Mouse (Mus musculus): ENCODE measurements at regions not wholly inside any gene's neighbourhood (a gene's known extent, or its start where the extent isn't known, plus 50 kb on each side); places are given as distances from the start of the nearest gene placed in this dataset.

DNA sequence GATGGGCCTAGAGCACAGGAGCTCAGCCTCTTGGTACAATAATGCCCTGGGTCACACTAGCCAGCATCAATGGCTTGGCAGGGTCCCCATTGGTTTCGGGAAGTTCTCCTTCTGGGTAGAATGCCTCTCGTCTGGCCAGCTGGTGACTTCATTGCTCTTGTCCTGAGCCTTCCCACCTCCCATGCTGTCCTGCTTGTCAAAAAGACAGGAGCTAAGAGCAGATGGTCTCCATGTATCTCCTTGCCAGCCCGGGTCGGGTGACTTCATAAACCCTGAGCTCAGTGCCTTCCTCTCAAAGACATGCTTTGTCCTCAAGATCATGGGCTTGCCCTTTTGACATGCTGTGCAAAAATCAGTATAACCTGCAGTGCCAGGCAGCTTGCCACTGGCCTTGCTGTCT lies 179.2 kb upstream of the Sh3bp4 start:
- no peak for DNase-seq (ENCODE audit: low spot score)

DNA sequence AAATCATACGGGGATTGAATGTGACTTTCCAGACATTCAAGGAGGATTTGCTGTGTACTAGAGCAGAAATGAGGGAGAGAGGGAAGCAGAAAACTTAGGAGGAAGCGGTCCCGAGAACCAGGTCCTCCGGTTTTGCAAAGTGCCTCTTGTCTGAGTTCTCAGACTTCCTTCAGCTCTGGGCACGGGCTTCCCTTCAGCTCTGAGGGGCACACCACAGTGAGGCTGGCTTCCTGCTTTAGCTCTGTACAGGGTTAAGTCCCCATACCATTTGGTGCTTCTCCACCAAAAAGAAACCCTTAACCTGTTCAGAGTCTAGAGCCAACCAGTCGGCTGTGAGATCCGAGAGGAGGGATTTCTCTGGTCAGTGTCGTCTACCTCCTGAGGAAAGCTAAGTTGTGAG lies 167.8 kb upstream of the Sh3bp4 start:
- DNase-seq (ENCODE audit: low spot score): no peak

DNA sequence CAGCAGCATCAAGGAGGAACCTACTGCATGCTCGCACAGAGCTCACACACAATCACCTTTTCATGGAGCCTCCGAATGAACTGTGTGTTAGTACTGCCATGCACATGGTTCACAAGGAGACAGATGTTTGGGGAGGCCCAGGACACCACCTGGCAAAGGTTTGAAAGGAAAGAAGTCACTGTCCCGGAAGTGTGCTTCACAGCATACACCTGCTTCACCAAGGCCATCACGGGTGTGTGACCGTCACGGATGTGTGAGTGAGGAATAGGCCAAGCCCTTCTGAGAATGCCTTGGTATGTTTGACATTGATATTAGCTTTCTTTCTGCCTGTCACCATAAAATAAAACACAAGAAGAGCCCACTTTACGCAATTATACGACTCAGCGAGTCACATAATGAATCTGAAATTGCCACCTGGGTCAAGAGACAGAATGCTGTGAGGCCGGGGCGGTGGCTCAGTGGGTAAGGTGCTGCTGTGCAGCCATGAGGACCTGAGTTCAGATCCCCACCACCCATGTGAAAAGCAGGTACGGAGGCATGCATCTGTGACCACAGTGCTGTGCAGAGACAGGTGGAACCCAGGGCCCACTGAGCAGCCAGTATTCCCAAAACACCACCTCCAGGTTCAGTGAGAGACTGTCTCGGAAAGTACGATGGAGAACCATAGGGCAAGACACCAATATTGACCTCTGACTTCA lies 162.3 kb upstream of the Sh3bp4 start:
- no peak for DNase-seq (ENCODE audit: low spot score)

DNA sequence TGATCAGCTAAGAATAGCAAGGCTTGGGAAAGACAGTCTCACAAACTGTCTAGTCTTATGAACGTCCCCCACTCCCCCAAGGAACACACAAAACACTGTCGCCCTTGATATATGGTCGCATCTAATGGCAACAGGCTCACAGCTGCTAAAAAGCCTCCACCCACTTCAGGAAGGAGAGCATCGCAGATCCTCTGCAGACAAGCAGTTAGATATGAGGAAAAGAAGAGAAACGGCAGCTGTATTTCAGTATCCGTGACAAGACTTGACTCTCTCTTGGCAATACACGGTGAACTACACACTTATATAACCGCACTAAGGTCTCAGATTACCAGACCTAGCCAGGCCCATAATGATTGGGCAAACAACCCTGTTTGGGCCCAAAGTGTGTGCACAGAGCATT lies 161.5 kb upstream of the Sh3bp4 start:
- no peak for DNase-seq (ENCODE audit: low spot score)

DNA sequence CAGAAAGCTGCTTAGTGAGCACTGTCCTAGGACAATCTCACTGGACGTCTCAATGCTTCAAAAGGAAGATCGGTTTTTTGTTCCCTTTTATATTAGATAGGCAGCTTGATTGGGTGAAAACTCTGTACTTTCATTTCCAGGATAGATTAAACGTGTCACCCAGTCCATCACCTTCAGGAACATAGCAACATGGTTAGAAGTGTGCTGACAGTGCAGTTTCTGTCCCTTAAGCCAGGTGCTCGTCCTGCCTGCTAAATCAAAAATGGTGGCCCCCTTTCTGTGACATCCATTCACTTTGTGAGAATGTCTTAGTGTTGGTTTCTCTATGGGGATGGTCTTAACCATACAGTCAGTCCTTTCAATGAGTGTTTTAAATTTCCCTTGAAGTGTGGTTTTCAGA lies 160.9 kb upstream of the Sh3bp4 start:
- DNase-seq (ENCODE audit: low spot score): no peak

DNA sequence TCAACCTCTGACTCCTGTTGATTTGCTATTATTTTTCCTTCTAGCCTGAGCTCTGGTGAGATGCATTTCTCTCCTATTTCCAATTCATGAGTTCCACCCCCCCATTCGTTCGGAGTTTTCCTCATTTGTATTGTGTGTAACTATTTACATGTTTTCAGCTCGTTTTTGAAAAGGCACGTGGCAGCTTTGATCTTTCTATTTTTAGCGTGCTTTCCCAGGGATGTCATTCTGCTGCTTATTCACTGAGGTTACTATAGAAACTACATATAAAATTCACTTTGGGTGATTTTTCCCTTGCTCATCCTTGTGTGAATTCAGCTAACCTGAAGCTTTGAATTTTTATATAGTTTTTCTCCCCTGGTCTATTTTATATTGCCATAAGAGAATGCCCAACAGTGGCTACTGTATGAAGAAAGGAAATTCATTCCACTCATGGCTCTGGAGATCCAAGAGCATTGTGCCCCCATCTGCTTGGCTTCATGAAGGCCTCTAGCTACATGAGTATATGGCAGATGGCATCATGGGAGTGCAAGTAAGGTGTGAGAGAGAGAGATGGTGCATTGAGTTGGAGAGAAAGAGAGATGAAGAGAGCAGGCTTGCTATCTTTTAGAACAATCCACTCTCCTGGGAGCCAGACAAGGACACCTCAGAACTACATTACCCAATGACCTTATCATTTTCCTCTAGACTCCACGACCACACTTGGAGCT lies 160.2 kb upstream of the Sh3bp4 start:
- no peak for DNase-seq (ENCODE audit: low spot score)

DNA sequence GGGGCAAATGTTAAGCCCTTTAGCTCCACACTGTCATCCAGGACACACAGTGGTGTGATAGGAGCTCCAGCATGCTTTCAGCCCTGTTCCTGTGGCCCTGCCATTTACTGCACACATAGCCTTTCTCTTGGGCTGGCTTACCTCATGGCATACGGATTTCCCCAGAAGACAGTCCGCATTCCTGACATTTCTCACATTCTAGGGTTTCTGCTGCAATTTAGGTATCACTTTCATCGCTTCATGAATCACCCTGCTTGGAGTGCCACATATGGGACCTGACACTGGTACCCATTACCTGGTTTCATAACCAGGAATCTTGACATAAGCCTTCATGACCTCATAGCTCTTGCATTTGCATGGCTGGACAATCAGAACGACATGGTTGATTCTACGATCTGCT lies 158.5 kb upstream of the Sh3bp4 start:
- no peak for DNase-seq (ENCODE audit: low spot score)

DNA sequence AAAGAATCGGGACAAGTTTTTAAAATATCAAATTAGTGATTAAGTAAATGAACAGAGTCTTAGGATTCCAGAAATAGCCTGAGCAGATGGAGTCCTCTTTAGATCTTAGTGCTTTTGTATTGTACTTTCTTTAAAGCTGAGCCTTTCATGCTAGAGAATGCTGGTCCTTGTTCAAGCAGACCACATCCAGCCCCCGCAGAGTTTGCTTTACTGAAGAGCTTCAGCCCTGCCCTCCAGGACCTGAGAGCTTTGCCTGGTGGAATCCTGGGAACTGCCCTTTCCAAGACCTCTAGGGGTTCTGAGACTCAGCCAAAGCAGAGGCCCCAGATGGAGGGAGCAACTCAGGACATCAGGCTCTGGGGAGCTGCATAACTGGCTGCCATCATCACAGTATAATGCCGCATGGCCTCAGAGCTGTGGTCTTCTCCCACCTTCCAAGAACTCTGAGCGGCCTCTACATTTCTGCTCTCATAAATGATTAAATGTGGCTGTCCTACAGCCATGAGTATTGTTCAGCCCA lies 153.6 kb upstream of the Sh3bp4 start:
- DNase-seq (ENCODE audit: low spot score): no peak

DNA sequence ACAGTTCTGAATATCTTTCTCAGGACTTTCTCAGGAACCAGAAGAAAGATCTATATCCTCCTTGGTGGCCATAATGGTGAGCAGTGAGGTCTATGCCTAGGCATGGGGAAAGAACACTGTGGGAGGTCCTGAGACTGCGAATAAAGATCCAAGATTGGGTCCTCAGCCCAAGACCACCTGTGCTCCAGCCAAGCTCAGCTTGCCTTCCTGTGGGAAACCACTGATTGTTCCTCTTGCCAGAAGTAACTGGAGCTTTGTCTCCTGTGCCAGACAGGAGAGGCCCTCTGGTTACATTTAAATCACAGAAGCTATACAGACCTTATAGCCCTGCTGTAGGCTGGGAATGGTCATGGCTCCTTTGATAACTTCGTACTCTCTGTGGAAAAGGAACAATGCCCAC lies 148.8 kb upstream of the Sh3bp4 start:
- DNase-seq (ENCODE audit: low spot score): no peak

DNA sequence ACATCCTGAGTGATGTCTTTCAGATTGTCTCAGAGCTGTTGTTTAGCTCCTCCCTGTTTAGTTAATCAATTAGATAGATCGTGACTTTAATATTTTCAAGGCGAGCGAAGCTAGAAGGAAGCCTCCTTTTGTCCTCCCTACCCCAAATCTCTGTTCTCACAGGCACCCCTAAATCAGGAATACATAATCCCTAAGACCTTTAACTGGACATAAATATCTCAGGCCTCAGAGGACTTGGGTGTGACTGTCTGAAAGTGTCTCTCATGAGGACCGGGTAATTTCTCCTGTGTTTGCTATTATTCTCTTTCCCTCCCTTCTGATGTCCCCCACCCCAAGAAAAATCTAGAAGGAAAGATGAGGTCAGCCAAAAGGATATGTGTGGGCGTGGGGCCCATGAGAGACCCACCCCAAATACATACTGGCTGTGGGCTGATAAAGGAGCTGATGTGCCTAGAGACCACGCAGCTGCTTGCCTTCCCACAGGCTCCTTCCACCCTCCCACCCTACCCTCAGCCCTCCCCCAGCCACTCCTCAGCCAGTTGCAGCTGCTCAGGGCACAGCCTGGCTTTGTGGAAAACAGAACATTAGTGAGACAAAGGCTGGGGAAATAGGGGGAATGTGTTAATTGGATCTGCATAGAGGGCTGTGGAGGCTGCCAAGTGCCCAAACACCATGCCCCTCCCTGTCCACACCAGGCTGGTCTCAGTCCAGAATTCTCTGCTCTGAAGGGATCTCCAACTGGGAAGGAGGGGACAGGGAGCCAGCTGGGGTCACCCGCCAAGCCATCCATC lies 146.2 kb upstream of the Sh3bp4 start:
- no peak for DNase-seq (ENCODE audit: low spot score)

DNA sequence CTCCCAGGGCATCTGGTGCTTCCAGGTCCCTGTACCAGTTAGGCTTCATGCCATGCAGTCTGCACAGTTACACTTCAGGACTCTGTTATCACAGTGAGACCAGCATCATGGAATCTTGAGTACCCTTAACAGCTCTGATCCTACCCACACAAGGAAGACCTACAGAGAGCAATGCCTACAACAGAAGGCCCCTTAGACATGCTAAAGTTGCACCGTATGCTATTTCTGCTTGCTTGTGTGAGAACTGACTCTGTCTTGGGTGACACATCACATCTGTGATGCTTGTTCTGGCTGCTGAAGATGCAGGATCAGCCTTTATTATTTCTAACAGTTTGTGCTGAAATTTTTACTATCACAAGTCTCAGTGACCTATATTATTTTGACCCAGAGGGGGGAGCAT lies 135.0 kb upstream of the Sh3bp4 start:
- DNase-seq (ENCODE audit: low spot score): no peak

DNA sequence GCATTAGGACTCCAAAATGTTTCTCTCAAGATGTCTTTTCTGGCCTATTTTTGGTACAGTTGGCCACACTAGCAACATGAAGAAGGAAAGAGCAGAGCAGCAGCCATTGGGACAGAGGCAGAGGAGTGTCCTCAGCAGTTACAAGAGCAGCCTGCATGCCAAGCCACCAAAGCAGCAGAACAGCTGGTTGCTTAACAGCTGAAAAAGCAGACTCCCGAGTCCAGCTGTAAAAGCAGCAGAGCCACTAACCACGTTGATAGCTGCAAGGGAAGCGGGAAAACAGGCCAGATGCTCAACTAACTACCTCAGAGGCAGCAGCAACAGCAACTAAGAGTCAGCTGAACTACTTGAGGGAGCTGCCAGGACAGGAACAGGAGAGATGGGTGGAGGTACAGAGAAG lies 134.4 kb upstream of the Sh3bp4 start:
- peak; percentile 11 for DNase-seq (ENCODE audit: low spot score)

DNA sequence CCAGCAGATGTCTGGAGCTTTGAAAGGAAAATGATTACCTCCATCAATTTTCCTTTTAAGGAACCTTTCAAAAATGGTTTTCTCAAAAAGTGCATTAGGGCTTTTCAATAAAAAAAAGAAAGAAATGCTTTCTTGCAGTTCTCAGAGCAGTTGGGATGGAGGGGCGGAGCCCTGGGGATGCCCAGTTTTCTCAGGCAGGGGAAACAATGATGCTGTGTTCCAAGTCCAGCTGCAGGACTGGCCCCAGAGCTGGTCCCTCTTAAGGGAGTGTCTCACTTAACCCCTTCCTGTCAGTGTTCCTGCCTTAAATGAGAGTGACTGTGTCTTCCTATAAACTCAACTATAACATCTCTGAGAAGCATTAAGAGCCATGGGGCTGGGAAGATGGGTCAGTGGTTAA lies 132.9 kb upstream of the Sh3bp4 start:
- DNase-seq (ENCODE audit: low spot score): no peak

DNA sequence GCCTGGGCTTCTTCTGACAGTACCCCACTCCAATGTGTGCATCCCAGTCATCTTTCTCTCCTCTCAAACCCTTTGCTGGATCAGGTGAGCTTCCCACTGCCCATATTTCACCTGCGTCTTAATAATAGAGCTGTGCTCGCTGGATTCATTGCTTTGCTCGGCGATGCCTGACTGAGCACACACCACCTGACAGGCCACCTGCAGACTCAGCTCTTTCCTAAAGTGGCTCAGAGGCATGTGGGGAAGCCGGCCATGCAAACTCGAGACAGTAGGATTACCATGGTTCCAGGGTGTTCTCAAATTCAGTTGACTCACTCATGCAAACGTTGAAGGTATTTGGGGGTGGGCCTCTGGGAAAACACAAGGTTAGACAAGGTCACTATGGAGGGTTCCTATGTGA lies 131.8 kb upstream of the Sh3bp4 start:
- DNase-seq (ENCODE audit: low spot score): no peak

DNA sequence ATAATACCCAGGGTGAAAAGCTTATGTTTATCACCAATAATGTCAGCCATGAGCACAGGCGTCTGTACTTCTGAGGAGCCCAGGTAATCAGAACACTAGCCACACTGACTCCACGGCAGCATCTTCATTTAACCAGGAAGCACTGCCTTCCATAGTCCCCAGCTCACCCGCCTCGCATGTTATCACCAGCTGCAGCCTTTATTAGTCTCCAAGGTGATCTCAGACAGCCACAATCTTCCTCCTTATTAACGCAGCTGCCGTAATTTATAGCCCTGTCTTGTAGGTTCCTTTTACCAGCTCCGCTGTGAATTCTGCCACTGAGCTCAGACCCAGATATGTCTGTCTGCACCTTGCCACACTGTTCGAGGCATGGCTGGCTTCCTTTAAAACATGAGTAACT lies 127.2 kb upstream of the Sh3bp4 start:
- DNase-seq (ENCODE audit: low spot score): no peak

DNA sequence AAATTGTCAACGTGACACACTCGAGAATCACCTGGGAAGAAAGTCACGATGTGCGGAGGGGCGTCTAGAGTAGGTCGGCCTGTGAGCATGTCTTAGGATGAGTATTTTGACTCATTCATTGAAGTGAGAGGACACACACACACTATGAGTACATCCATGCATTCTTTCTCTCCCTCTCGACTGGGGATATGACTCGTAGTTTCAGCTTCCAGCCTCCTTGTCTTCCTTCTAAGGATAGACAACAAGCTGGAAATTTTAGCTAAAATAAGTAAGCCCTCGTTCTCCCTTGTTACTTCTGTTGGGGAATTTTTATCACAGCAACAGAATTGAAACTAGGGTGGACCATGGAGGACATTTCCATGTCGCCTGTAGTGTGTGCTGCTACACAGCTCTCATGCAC lies 124.3 kb upstream of the Sh3bp4 start:
- no peak for DNase-seq (ENCODE audit: low spot score)

DNA sequence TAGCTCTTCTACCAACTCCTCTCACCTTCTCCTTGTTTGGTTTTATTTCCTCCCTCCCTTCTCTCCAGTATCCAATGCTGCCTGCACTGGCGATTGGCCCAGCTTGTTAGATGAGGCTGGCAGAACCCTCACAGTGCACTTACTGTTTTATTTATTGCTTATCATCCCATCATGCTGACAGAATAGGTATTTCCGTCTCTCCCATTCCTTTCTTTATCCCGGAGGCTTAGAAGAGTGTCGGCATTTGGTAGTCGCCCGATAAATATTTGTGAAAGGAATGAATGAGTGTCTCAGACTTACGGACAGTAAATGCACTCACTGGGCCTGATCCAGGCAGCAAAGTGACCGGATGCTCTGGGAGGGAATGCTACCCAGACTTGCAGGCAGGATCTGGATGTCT lies 123.8 kb upstream of the Sh3bp4 start:
- DNase-seq (ENCODE audit: low spot score): no peak

DNA sequence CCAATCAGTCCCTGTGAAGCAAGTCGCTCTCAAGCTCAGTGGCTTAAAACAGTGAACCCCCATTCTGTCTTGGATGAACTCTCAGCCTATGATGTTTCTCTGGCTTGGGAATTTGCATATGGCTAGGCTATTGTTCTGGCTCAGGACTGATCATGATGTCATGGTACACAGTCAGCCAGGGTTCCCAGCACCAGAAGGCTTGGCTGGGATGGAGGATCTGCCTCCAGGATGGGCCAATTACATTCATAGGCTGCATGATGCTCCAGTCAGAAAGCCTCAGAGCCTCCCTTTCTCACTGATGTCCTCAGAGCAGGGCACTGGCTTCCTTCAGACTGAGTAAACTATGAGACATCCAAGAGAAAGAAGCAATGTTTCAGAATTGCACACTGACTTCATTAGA lies 120.3 kb upstream of the Sh3bp4 start:
- DNase-seq (ENCODE audit: low spot score): no peak

DNA sequence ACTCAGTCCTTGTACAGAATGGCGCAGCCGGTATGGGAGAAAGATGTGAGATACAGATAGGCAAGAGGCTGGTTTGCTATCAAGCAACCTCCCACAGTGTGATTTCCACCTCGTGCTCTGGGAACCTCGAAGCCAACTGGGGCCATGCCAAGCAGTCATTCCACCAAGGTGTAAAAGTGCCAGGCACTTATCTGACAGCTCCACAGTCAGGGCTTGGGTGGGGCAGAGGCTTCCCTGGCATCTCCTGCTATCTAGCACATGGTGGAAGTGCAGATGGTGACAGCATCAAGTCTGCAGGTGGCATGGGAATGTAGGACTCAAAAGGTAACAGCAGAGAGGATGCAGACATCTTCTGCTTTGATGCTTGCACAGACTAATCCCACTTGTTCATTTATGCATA lies 116.7 kb upstream of the Sh3bp4 start:
- no peak for DNase-seq (ENCODE audit: low spot score)

DNA sequence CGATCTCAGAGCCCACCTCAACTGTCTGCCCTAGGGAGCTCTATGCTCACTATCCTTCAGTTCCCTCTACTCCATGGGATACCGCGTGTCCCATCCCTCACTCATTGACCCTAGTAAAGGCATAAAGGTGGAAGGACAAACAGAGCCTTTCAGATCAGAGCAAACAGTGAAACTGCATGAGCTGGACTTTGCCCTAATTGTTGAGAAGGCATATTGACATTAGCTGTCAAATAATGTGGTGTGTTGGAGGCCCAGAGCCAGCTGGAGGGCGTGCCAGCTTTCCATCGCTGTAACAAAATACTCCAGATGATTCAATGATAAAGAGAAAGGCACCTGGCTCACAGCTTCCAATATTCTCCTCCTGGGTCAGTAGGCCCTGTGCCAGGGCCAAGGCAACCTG lies 115.4 kb upstream of the Sh3bp4 start:
- DNase-seq (ENCODE audit: low spot score): no peak

DNA sequence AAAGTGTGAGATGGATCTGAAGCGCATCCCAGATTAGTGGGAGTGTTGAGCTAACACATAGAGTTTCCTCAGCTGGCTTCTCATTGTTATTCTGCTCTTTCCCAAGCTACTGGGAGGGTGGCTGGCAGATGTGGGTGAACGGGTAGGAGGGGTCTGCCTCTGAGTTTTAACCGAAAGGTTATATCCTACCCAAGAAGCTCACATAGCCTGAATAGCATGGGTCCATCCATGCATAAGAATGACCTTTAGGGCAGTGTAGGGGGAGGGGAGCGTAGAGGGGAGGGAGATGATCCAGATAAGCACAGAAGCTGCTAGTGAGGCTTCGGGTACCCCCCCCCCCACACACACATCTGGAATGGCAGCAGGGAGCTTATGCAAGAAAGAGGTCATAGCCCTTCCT lies 113.2 kb upstream of the Sh3bp4 start:
- DNase-seq (ENCODE audit: low spot score): no peak

DNA sequence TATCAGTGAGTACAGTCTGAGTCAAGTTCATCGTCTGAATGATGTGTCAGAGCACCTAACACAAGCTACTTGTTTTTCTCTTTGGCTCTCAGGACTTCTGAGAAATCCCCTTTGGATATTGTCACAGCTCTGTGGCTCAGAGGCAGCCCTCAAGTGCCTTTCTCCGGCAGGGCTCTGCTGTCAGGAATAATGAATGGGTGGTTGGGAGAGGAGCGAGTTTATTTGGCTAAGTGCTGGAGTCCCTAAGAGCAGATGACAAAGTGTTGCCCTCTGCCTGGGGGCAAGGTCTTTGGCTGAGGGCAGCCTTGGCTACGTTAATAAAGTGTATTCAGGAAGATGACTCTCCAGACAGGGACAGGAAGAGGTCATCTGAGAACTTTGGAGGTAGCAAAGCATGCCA lies 110.5 kb upstream of the Sh3bp4 start:
- no peak for DNase-seq (ENCODE audit: low spot score)

DNA sequence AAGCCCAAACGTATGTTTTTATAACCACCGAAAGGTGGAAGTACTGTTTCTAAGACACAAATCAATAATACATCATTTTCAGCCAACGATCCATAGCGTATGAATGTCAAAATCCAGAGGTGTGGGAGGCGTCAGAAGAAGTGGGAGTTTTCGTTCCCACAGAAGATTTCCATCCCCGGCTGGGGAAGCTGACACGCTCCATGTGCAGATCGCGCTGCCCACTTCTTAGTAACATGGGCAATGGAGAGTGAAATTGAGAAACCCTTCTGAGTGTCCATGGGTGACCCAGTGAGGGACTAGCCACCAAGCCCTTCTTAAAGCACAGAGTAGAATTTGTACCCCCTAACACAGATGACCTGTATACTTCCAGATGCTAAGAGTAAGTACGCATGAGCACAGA lies 110.1 kb upstream of the Sh3bp4 start:
- DNase-seq (ENCODE audit: low spot score): no peak
